Mouse (Mus musculus): ENCODE data around the gene Ccdc151.

Ccdc151 gene

GRCm38 (mm10) chr9:21955570-21956281, 46.7 kb downstream of the Ccdc151 start, which contains the start of gene Swsap1:
TSS of gene Swsap1 (plus strand) at chr9:21955755.
- peak; percentile 99 for DNase-seq

GRCm38 (mm10) chr9:21955225-21955569, 47.2 kb downstream of the Ccdc151 start:
- DNase-seq = no peak

GRCm38 (mm10) chr9:21954635-21955034, 47.8 kb downstream of the Ccdc151 start:
- DNase-seq = no peak

- peak; percentile 80 for DNase-seq
These were observed 48.8 kb downstream of the Ccdc151 start for GRCm38 (mm10) chr9:21953600-21953999.

GRCm38 (mm10) chr9:21951977-21952376, 50.5 kb downstream of the Ccdc151 start:
- no peak for DNase-seq

- no peak for DNase-seq
These were observed 52.1 kb downstream of the Ccdc151 start for GRCm38 (mm10) chr9:21950322-21950721.

- DNase-seq = peak; percentile 72
These were observed 53.6 kb downstream of the Ccdc151 start for GRCm38 (mm10) chr9:21948790-21949189.

GRCm38 (mm10) chr9:21948146-21948545, 54.3 kb downstream of the Ccdc151 start:
- DNase-seq = no peak

GRCm38 (mm10) chr9:21947540-21948130, 54.8 kb downstream of the Ccdc151 start:
- no peak for DNase-seq

GRCm38 (mm10) chr9:21944267-21944666, 58.2 kb downstream of the Ccdc151 start:
- DNase-seq = no peak

GRCm38 (mm10) chr9:21943638-21944037, 58.8 kb downstream of the Ccdc151 start:
- no peak for DNase-seq

- no peak for DNase-seq
These were observed 59.4 kb downstream of the Ccdc151 start for GRCm38 (mm10) chr9:21943046-21943445.
